Mouse (Mus musculus): ENCODE measurements around the gene Ercc2. TPM values are rescaled to one million over a fixed set of nuclear protein-coding genes. Genes with fewer than 3 reads are reported as not detected.

The Ercc2 gene
- polyA plus RNA-seq, 1 experiment, result 47.0 TPM

GRCm38 (mm10) chr7:19403731-19404296, 22.0 kb downstream of the Ercc2 start, which contains the start of gene Klc3:
Gene Klc3 (minus strand): TSS chr7:19404104.
- DNase-seq (ENCODE audit: extremely low spot score in 1 of 2, low spot score in 1 of 2), result no peak

GRCm38 (mm10) chr7:19404476-19404875, 22.7 kb downstream of the Ercc2 start, which contains the start of gene Ckm:
Gene Ckm (plus strand): TSS chr7:19404776.
- DNase-seq (ENCODE audit: extremely low spot score in 1 of 2, low spot score in 1 of 2), result no peak

DNA sequence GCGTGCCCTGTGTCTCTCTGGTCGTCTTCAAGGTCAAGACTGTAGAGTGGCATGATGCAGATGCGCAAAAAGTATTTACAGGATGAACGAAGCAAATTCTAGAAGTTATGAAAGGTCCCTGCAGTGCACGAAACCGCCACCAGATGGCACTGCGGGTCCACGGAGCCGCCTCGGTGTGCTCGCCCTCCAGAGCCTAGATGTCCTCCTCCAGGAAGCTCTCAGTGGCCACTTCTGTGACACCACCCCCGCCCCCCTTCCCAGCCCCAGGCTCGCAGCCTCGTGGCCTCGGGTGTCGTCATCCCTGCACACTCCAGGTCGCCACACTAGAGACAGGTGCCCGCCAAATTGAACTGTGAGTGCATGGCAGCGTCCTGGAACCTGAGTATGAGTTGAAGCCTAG, 23.6 kb downstream of the Ercc2 start:
- peak in 1 of 2 experiments; percentile 91 for DNase-seq (ENCODE audit: extremely low spot score in 1 of 2, low spot score in 1 of 2)

DNA sequence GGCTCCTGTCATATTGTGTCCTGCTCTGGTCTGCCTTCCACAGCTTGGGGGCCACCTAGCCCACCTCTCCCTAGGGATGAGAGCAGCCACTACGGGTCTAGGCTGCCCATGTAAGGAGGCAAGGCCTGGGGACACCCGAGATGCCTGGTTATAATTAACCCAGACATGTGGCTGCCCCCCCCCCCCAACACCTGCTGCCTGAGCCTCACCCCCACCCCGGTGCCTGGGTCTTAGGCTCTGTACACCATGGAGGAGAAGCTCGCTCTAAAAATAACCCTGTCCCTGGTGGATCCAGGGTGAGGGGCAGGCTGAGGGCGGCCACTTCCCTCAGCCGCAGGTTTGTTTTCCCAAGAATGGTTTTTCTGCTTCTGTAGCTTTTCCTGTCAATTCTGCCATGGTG, 27.9 kb downstream of the Ercc2 start:
- no peak for DNase-seq (ENCODE audit: extremely low spot score in 1 of 2, low spot score in 1 of 2)

- DNase-seq (ENCODE audit: extremely low spot score in 1 of 2, low spot score in 1 of 2), result no peak
These were observed 29.0 kb downstream of the Ercc2 start for GRCm38 (mm10) chr7:19410766-19411344.

GRCm38 (mm10) chr7:19411783-19412182, 30.0 kb downstream of the Ercc2 start:
- DNase-seq (ENCODE audit: extremely low spot score in 1 of 2, low spot score in 1 of 2), result no peak

DNA sequence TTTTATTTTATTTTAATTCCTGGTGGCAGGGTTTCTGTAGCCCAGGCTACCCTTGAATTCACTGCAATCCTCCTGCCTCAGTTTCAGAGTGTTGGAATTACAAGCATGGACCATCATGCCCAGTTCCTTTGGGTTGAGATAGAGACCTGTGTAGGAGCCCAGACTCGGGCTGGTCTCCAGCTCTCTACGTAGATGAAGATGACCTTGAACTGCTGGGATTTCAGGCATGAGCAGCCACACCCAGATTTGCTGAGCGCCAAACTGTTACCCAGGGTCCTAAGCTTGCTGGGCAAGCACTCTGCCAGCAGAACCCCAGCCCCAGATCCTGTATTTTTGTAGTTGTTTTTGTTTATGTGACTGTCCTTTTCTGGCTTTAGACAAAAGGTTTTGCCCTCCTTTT, 31.7 kb downstream of the Ercc2 start:
- no peak for DNase-seq (ENCODE audit: extremely low spot score in 1 of 2, low spot score in 1 of 2)

GRCm38 (mm10) chr7:19416590-19416989, 34.8 kb downstream of the Ercc2 start:
- no peak for DNase-seq (ENCODE audit: extremely low spot score in 1 of 2, low spot score in 1 of 2)

DNA sequence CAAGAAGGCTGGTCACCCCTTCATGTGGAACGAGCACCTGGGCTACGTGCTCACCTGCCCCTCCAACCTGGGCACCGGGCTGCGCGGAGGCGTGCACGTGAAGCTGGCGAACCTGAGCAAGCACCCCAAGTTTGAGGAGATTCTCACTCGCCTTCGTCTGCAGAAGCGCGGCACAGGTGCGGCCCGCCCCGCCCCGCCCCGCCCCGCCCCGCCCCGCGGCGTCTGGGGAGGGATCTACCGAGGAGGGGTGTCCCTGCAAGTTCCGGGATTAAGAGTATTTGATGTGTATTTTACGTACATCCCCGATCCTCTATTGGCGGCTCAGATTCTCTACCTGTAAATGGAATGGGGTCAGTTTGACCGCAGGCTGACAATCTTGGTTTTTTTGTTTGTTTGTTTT, 38.3 kb downstream of the Ercc2 start:
- no peak for DNase-seq (ENCODE audit: extremely low spot score in 1 of 2, low spot score in 1 of 2)

- peak; percentile 81 to 90 for DNase-seq (ENCODE audit: extremely low spot score in 1 of 2, low spot score in 1 of 2)
These were observed 39.2 kb downstream of the Ercc2 start for GRCm38 (mm10) chr7:19420821-19421636.

DNA sequence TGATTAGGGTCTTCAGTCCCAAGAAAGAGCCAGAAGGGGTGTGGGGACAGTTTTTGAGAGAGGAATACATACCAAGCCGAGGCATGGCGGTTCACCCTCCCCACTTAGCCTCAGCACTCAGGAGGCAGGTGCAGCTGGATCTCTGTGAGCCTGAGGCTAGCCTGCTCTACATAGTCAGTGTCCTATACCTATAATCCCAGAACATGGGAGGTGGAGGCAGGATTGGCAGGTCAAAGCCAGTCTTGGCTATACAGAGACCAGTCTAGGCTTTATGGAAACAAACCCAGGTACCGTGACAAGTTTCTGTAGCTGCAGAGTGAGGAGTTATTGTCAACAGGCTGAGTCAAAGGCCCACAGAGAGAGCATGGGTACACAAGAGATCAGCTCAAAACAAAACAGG, 41.3 kb downstream of the Ercc2 start:
- no peak for DNase-seq (ENCODE audit: extremely low spot score in 1 of 2, low spot score in 1 of 2)

GRCm38 (mm10) chr7:19424051-19424450, 42.2 kb downstream of the Ercc2 start:
- DNase-seq (ENCODE audit: extremely low spot score in 1 of 2, low spot score in 1 of 2), result no peak

DNA sequence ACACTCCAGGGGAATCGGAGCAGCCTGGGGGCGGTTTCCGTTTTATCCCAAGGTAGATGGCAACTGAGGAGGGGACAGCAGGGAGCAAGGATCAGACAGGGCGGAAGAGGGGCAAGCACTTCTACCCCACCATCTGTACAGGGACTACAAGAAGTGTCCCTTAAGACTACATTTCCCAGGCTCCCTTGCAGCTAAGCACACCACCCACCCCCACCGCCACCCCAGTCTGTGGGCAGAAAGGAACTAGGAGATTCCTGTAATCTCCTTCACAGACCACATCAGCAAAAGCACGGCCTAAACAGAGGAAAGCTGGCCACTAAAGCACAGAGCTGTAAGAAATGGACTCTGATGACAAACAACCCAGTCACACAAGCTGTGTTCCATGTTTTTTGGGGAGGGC, 44.5 kb downstream of the Ercc2 start:
- DNase-seq (ENCODE audit: extremely low spot score in 1 of 2, low spot score in 1 of 2), result peak in 1 of 2 experiments; percentile 64

- no peak for DNase-seq (ENCODE audit: extremely low spot score in 1 of 2, low spot score in 1 of 2)
These were observed 45.1 kb downstream of the Ercc2 start for GRCm38 (mm10) chr7:19426888-19427287.

DNA sequence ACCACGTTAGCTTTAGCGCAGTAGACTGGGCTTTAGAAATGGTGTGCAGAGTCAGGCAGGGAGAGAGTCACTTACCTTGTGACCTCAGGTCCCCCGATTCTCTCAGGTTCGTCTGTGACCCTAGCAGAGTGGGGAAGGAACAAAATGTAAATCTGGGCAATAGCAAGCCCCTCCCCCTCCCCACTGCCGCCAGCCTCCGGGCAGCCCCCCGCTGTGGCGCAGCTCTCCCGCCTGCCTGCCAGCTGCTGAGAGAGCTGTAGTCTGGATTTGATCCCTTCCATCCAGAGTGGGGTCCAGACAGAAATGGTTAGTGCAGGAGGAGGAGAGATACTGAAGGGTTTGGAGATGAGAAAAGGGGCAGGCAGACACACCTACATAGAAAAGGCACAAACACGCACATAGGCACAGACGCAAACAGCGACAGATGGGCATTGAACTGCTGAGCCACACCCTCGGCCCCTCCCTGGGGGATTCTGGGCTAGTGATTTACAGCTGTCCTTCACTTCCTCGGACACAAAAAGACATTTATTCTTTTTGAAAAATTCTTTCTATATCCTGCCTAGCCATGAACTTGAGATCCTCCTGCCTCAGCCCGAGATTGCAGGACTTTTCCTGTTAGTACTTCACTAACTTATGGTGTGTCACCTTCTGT, 46.3 kb downstream of the Ercc2 start:
- no peak for DNase-seq (ENCODE audit: extremely low spot score in 1 of 2, low spot score in 1 of 2)

DNA sequence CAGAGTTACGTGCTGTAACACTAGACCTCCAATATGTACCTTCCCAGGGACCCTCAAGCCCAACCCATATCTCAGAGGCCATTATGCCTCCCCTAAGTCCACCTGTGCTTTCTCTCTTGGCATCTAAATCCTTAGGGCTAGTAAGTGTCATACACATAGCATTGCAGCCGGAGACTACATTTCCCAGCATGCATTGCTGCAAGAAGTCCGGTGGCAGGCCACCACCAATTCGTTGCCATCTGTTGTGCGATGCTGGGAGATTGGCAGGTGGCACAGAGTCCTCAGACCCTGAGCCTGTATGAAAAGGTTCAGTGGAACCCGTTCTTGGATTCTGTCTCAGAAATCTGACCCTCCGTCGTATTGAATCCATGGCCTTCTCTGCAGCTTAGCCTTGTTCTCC, 47.9 kb downstream of the Ercc2 start:
- DNase-seq (ENCODE audit: extremely low spot score in 1 of 2, low spot score in 1 of 2), result no peak

GRCm38 (mm10) chr7:19430402-19430801, 48.6 kb downstream of the Ercc2 start:
- DNase-seq (ENCODE audit: extremely low spot score in 1 of 2, low spot score in 1 of 2), result no peak

- no peak for DNase-seq (ENCODE audit: extremely low spot score in 1 of 2, low spot score in 1 of 2)
These were observed 50.7 kb downstream of the Ercc2 start for GRCm38 (mm10) chr7:19432475-19432874.

- DNase-seq (ENCODE audit: extremely low spot score in 1 of 2, low spot score in 1 of 2), result no peak
These were observed 54.5 kb downstream of the Ercc2 start for GRCm38 (mm10) chr7:19436276-19436675.

- DNase-seq (ENCODE audit: extremely low spot score in 1 of 2, low spot score in 1 of 2), result no peak
These were observed 55.2 kb downstream of the Ercc2 start for GRCm38 (mm10) chr7:19437048-19437447.

DNA sequence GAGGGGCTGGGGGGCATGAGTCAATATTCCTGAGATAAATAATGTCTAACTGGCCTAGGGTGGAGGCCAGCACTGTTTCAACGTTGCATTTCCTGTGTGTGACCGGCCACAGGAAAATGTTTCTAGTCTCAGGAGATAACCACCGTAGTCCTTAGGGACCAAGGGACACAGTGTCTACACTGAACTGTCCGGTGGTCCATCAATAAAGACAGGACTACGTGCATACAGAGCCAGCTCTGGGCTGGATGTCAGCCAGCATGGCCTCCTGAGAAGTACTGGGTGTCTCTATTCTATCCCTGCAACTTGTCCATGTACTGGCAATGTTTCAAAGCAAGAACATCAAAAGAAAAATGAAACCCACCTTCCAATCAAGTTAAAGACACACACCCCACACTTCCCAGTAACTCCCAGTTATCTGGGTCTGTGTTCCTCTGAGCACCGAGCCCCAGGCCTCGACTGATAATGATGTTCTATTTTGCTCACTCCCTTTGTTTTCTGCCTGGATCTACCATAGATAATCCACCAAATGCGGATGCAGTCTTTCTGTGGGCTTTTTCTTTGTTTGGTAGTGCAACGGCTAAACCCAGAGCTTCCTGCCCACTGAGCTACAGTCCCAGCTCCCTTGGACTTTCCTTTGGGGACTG, 59.8 kb downstream of the Ercc2 start:
- DNase-seq (ENCODE audit: extremely low spot score in 1 of 2, low spot score in 1 of 2), result no peak
